Mouse (Mus musculus) skeletal muscle tissue, postnatal 0 days (tissue): ENCODE data around the gene AI854703. TPM values are rescaled to one million over a fixed set of nuclear protein-coding genes. Genes with fewer than 3 reads are reported as not detected.

Experiments
- polyA plus RNA-seq: library from polyadenylated mRNA; unstranded; fragments of >200 nt; fragmentation: Nextera tagmentation; extraction: Ambion mirVana; gene quantifications from 2 replicates; pipeline ENCODE4 v1.2.1, GENCODE M21; 2015

The AI854703 gene
- polyA plus RNA-seq, result 0.27 and 0.48 TPM in 2 replicates

GRCm38 (mm10) chr6:48626464-48626863, at the start of gene AI854703:
TSS of gene AI854703 (plus strand) at chr6:48626764.

GRCm38 (mm10) chr6:48589194-48589750, 37.3 kb upstream of the AI854703 start, which contains the start of gene Gm45021:
TSS of gene Gm45021 (plus strand) at chr6:48589610.

GRCm38 (mm10) chr6:48593158-48594042, 33.2 kb upstream of the AI854703 start, which contains the start of the genes Repin1 and Gm44965:
TSS of gene Repin1 (plus strand) at chr6:48593883.
TSS of gene Gm44965 (plus strand) at chr6:48593941.

GRCm38 (mm10) chr6:48601271-48602079, 25.1 kb upstream of the AI854703 start, which contains the start of gene Zfp775:
TSS of gene Zfp775 (plus strand) at chr6:48602063.

GRCm38 (mm10) chr6:48646995-48647394, 20.4 kb downstream of the AI854703 start, which contains the start of gene Gimap8:
TSS of gene Gimap8 (plus strand) at chr6:48647234.

GRCm38 (mm10) chr6:48675931-48676859, 49.6 kb downstream of the AI854703 start, which contains the start of gene Gimap9:
TSS of gene Gimap9 (plus strand) at chr6:48676129.

Other genes with a start within 250 kb of the AI854703 start
- gene Krba1, start 231.2 kb upstream of the AI854703 start, polyA plus RNA-seq, result 4.8 and 6.5 TPM in 2 replicates
- 18.1 and 23.6 TPM in 2 replicates for gene Zfp467, start 180.9 kb upstream of the AI854703 start, polyA plus RNA-seq
- gene Sspo, start 178.5 kb upstream of the AI854703 start, polyA plus RNA-seq, result 0.08 and 0.11 TPM in 2 replicates
- 21.0 and 24.8 TPM in 2 replicates for gene Atp6v0e2, start 89.1 kb upstream of the AI854703 start, polyA plus RNA-seq
- 8.8 and 9.2 TPM in 2 replicates for gene Lrrc61, start 72.0 kb upstream of the AI854703 start, polyA plus RNA-seq
- 77.5 and 103 TPM in 2 replicates for gene Rarres2, start 54.0 kb upstream of the AI854703 start, polyA plus RNA-seq
- 3.5 and 4.2 TPM in 2 replicates for gene Gm45021, start 37.2 kb upstream of the AI854703 start, polyA plus RNA-seq
- 22.8 and 23.9 TPM in 2 replicates for gene Repin1, start 32.9 kb upstream of the AI854703 start, polyA plus RNA-seq
- not detected in 2 replicates for gene Gm44965, start 32.8 kb upstream of the AI854703 start, polyA plus RNA-seq
- 3.7 and 3.8 TPM in 2 replicates for gene Zfp775, start 24.7 kb upstream of the AI854703 start, polyA plus RNA-seq
- 1.7 and 1.8 TPM in 2 replicates for gene Gimap8, start 20.5 kb downstream of the AI854703 start, polyA plus RNA-seq
- 2.9 and 3.4 TPM in 2 replicates for gene Gimap9, start 49.4 kb downstream of the AI854703 start, polyA plus RNA-seq
- gene Gimap4, start 57.8 kb downstream of the AI854703 start, polyA plus RNA-seq, result 14.6 and 16.2 TPM in 2 replicates
- gene Gimap6, start 81.5 kb downstream of the AI854703 start, polyA plus RNA-seq, result 19.4 and 22.7 TPM in 2 replicates
- gene Gm28053, start 91.8 kb downstream of the AI854703 start, polyA plus RNA-seq, result 1.6 and 2.3 TPM in 2 replicates
- not detected in 2 replicates for gene Gimap7, start 91.9 kb downstream of the AI854703 start, polyA plus RNA-seq
- 11.1 and 12.1 TPM in 2 replicates for gene Gimap1, start 112.3 kb downstream of the AI854703 start, polyA plus RNA-seq
- gene Gimap5, start 119.4 kb downstream of the AI854703 start, polyA plus RNA-seq, result 8.5 and 9.6 TPM in 2 replicates
- gene Gimap3, start 144.1 kb downstream of the AI854703 start, polyA plus RNA-seq, result not detected in 2 replicates
- 37.3 and 41.8 TPM in 2 replicates for gene Tmem176a, start 214.2 kb downstream of the AI854703 start, polyA plus RNA-seq
- gene Tmem176b, start 214.7 kb downstream of the AI854703 start, polyA plus RNA-seq, result 112 and 122 TPM in 2 replicates
- gene Aoc1, start 246.1 kb downstream of the AI854703 start, polyA plus RNA-seq, result 0.12 TPM in 1 of 2 replicates, not detected in the other